Mouse (Mus musculus): ENCODE measurements around the gene Adamts3. TPM values are rescaled to one million over a fixed set of nuclear protein-coding genes. Genes with fewer than 3 reads are reported as not detected.

Gene Adamts3
- polyA plus RNA-seq, 1 experiment from 2014 or later, result 0.72 TPM

DNA sequence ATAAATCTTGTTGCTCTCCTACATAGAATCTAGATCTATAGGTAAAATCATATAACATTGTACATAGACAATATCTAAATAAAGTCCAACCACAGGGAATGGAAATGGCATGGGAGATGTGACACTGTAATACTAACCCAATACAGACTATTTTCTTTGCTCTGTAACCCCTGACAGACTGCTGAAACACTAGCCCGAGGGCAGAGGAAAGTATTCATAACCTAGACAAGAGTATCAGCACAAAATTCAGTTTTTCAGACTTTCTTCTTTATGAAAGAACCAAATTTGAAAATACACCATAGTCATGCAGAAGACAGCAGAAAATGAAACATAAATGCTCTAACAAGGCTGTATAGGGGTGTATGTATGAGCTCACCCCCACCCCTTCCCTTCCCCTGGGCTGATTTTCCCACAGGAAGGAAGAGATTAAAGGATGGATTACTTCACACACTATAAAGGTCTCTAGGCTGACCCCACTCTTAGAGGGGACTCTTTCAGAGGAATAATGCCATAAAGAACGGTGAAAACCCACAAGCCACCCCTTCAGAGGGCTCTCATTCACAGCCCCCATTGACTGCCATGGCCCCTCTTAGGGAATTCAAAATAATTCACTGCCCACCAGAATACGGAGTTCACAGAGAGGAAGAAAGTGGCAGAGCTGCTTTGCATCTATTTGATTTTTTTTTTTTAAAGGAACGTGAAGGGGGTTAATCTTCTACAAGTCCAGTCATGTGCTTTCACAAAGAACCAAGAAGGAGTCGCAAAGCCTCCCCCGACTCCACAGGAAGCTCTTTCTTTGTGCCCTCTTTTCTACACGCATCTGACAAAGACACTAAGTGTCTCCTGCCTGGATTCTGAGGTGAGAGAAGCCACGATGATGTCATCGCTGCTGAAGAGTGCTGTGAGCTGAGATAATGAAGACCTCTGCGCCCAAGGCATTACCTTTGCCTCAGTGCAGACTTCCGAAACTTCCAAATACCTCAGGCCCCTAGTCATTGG, 119.6 kb downstream of the Adamts3 start:
- WGBS, result 39% methylated on average over 11 of the region's 11 CpGs
- no peak overlapping the region for H3K9ac ChIP-seq (ENCODE audit: low read depth, low read length)
- ATAC-seq, result no peak

DNA sequence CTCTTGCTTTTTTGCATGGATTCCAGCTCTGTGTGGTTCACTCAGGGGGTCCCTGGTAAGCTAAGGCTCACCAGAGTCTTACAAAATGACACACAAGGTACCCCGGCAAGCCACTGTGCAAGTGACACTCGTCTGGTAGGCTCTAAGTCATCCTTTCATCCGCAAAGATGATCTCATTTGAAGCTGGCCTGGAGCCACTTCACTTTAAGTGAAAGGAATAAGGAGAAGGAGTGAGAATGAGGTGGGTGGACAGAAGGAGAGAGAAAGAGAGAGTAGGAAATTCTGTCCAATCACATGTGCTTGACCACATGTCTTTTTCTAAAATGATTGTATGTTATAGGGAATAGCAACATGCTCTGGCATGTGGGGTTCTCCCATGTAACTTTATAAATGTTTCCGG, 122.8 kb downstream of the Adamts3 start:
- no peaks in the 10 kb centered on the region for H3K27me3 ChIP-seq (replicated peaks; ENCODE audit: control insufficient read depth, insufficient read depth, low read length)
- H3K4me3 ChIP-seq (ENCODE audit: low read depth, low read length), result no peak overlapping the region
- TF ChIP-seq CTCF (IDR thresholded peaks at IDR 0.05; ENCODE audit: low read depth), result no peak
- WGBS, result 89% methylated on average over 4 of the region's 4 CpGs
- no peaks in the 10 kb centered on the region for H3K4me1 ChIP-seq (replicated peaks; ENCODE audit: control insufficient read depth, insufficient read depth, low read length)
- H3K9ac ChIP-seq (ENCODE audit: low read depth, low read length), result no peak overlapping the region
- no peak overlapping the region for H3K4me2 ChIP-seq (replicated peaks; ENCODE audit: low read depth)
- no peaks in the 10 kb centered on the region for H3K9me3 ChIP-seq (ENCODE audit: control insufficient read depth)
- H3K36me3 ChIP-seq (ENCODE audit: control insufficient read depth, insufficient read depth), result no peaks in the 10 kb centered on the region
- no peak overlapping the region for H3K27ac ChIP-seq (ENCODE audit: low read depth, low read length)
- ATAC-seq, result no peak

More for the DNA sequence above, 119.6 kb downstream of the Adamts3 start:
- Histone ChIP-seq H3K4me3 (ENCODE audit: low read depth, low read length) (no peak overlapping the region), H3K36me3 (ENCODE audit: control insufficient read depth, insufficient read depth) (no peaks in the 10 kb centered on the region), H3K4me1 (replicated peaks; ENCODE audit: control insufficient read depth, insufficient read depth, low read length) (no peaks in the 10 kb centered on the region), H3K27me3 (replicated peaks; ENCODE audit: control insufficient read depth, insufficient read depth, low read length) (no peaks in the 10 kb centered on the region), H3K4me2 (replicated peaks; ENCODE audit: low read depth) (no peak overlapping the region), H3K27ac (ENCODE audit: low read depth, low read length) (no peak overlapping the region), H3K9me3 (ENCODE audit: control insufficient read depth) (no peaks in the 10 kb centered on the region)
- no peak for TF ChIP-seq CTCF (IDR thresholded peaks at IDR 0.05; ENCODE audit: low read depth)

DNA sequence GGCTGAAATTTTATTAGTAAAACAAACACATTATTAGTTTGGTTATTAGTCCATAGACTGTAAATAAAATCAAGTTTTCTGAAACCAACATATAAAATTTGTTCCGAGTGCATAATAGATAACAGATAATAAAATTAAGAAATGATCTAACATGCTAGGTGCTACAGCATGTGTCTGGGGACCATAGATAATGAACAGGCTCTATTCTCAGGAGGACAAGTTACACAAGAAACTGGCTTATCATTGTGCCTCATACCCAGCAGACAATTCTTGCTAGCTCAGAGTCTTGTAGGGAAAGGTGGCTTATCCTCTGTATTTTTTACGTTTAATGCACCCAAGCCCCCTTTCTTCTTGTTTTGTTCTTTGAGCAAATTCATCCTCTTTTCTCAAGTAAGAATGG, 131.3 kb downstream of the Adamts3 start:
- no peaks in the 10 kb centered on the region for H3K9me3 ChIP-seq (ENCODE audit: control insufficient read depth)
- H3K36me3 ChIP-seq (ENCODE audit: control insufficient read depth, insufficient read depth), result no peaks in the 10 kb centered on the region
- WGBS, result 77% methylated on average over 2 of the region's 2 CpGs
- no peak for TF ChIP-seq CTCF (IDR thresholded peaks at IDR 0.05; ENCODE audit: low read depth)
- no peak overlapping the region for H3K4me3 ChIP-seq (ENCODE audit: low read depth, low read length)
- no peak overlapping the region for H3K9ac ChIP-seq (ENCODE audit: low read depth, low read length)
- no peaks in the 10 kb centered on the region for H3K4me1 ChIP-seq (replicated peaks; ENCODE audit: control insufficient read depth, insufficient read depth, low read length)
- no peak overlapping the region for H3K27ac ChIP-seq (ENCODE audit: low read depth, low read length)
- no peak for ATAC-seq
- H3K27me3 ChIP-seq (replicated peaks; ENCODE audit: control insufficient read depth, insufficient read depth, low read length), result no peaks in the 10 kb centered on the region
- no peak overlapping the region for H3K4me2 ChIP-seq (replicated peaks; ENCODE audit: low read depth)

DNA sequence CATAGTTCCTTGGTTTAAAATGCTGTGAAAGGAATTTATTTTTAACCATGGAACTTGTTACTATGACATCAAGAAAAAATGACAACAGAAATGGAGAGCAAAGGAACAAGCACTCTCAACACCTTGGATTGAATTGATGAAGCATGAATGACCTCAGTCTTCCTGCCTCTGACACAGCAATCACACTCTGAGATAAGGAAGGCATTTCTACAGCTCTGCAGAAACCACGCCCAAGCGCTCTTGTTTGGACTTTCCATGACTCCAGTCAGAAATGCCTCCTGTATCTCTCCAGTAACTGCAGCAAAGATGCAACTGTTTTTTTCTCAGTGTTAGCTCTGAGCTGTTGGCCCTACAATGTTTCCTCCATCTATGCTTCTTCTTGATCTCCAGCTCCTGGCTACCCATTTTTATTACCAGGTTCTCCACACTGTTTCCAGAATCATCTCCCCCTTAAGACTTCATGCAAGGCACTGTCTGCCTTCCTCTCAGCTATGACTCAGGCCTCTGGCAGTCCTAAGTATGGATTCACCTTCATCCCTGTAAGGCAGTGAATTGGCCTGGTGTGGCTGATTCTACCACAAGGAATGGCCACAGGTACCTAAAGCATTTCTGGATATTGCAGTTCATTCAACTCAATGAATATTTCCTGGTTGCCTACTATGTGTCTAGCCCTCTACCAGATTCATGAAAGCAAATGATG, 134.8 kb downstream of the Adamts3 start:
- 39% methylated on average over 2 of the region's 2 CpGs for WGBS
- ATAC-seq, result peak; percentile 83

DNA sequence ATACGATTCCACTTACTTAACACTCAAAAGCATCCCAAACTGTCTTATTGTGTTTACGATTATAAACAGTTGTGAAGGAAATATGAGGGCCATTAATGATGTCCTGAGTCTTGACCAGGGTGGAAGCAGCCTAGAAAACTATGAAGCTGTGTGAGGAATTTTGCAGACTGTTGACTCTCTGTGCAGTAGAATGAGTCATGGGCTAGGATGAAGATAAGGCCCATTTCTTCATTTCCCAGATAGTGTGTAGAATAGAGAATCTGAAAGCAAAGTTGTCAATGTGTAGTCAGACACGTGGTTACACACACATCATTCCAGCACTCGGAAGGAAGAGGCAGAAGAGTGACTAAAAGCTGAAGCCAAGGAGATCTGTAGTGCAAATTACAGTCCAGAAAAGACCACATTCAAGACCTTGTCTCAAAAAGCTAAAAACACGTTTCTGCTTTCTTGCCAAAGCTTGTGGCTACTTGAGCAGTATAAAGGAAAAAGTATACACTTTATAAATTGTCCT, 135.9 kb downstream of the Adamts3 start:
- no peak overlapping the region for H3K4me2 ChIP-seq (replicated peaks; ENCODE audit: low read depth)
- no peaks in the 10 kb centered on the region for H3K4me1 ChIP-seq (replicated peaks; ENCODE audit: control insufficient read depth, insufficient read depth, low read length)
- ATAC-seq, result no peak
- H3K27ac ChIP-seq (ENCODE audit: low read depth, low read length), result no peak overlapping the region
- H3K27me3 ChIP-seq (replicated peaks; ENCODE audit: control insufficient read depth, insufficient read depth, low read length), result no peaks in the 10 kb centered on the region
- H3K9ac ChIP-seq (ENCODE audit: low read depth, low read length), result no peak overlapping the region
- H3K9me3 ChIP-seq (ENCODE audit: control insufficient read depth), result no peaks in the 10 kb centered on the region
- WGBS, result 64% methylated on average over 5 of the region's 5 CpGs
- H3K36me3 ChIP-seq (ENCODE audit: control insufficient read depth, insufficient read depth), result no peaks in the 10 kb centered on the region
- H3K4me3 ChIP-seq (ENCODE audit: low read depth, low read length), result no peak overlapping the region
- no peak for TF ChIP-seq CTCF (IDR thresholded peaks at IDR 0.05; ENCODE audit: low read depth)

More for the DNA sequence above, 134.8 kb downstream of the Adamts3 start:
- Histone ChIP-seq H3K27me3 (replicated peaks; ENCODE audit: control insufficient read depth, insufficient read depth, low read length) (no peaks in the 10 kb centered on the region), H3K36me3 (ENCODE audit: control insufficient read depth, insufficient read depth) (no peaks in the 10 kb centered on the region), H3K27ac (ENCODE audit: low read depth, low read length) (no peak overlapping the region), H3K4me1 (replicated peaks; ENCODE audit: control insufficient read depth, insufficient read depth, low read length) (no peaks in the 10 kb centered on the region), H3K4me3 (ENCODE audit: low read depth, low read length) (no peak overlapping the region), H3K4me2 (replicated peaks; ENCODE audit: low read depth) (no peak overlapping the region), H3K9me3 (ENCODE audit: control insufficient read depth) (no peaks in the 10 kb centered on the region), H3K9ac (ENCODE audit: low read depth, low read length) (no peak overlapping the region)
- TF ChIP-seq CTCF (IDR thresholded peaks at IDR 0.05; ENCODE audit: low read depth), result no peak

DNA sequence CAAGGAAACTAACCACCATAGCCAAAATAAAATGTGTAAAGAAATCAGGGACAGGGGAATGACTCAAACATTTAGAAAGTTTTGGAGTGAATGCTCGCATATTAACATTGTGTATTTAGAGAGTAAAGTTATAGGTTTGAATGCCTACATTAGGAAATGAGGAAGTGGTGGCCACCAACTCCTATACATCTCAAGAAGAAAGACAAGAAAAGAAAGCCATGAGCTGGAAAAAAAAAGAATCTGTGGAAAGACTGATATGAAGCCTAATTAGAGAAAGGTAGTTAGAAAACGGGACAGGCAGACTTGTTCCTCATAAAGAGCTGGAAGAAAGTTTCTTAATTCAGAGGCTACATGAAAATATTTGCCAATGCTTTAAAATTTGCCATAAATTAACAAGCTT, 138.0 kb downstream of the Adamts3 start:
- no peak for TF ChIP-seq CTCF (IDR thresholded peaks at IDR 0.05; ENCODE audit: low read depth)
- no peak for ATAC-seq
- no peaks in the 10 kb centered on the region for H3K4me1 ChIP-seq (replicated peaks; ENCODE audit: control insufficient read depth, insufficient read depth, low read length)

More for the DNA sequence above, 138.0 kb downstream of the Adamts3 start:
- no peaks in the 10 kb centered on the region for H3K27me3 ChIP-seq (replicated peaks; ENCODE audit: control insufficient read depth, insufficient read depth, low read length)
- no peak overlapping the region for H3K4me2 ChIP-seq (replicated peaks; ENCODE audit: low read depth)
- H3K27ac ChIP-seq (ENCODE audit: low read depth, low read length), result no peak overlapping the region
- WGBS, result 84% methylated on average over 2 of the region's 2 CpGs
- no peaks in the 10 kb centered on the region for H3K9me3 ChIP-seq (ENCODE audit: control insufficient read depth)
- no peak overlapping the region for H3K4me3 ChIP-seq (ENCODE audit: low read depth, low read length)
- H3K36me3 ChIP-seq (ENCODE audit: control insufficient read depth, insufficient read depth), result no peaks in the 10 kb centered on the region
- no peak overlapping the region for H3K9ac ChIP-seq (ENCODE audit: low read depth, low read length)

Data from intestine, postnatal 0 days (tissue).